Mouse (Mus musculus) MEL-GATA-1-ER (cell line): ENCODE data around the gene Phb.
A peak's percentile ranks its signal among the peaks of the same experiment; 100 is the strongest.

Experiments used
- DNase-seq: peaks from one replicate; pipeline ENCODE4 v3.0.0-alpha.2; 2012; ENCODE audit warnings: low read depth; ENCODE audit errors: extremely low read depth

Gene Phb

DNA sequence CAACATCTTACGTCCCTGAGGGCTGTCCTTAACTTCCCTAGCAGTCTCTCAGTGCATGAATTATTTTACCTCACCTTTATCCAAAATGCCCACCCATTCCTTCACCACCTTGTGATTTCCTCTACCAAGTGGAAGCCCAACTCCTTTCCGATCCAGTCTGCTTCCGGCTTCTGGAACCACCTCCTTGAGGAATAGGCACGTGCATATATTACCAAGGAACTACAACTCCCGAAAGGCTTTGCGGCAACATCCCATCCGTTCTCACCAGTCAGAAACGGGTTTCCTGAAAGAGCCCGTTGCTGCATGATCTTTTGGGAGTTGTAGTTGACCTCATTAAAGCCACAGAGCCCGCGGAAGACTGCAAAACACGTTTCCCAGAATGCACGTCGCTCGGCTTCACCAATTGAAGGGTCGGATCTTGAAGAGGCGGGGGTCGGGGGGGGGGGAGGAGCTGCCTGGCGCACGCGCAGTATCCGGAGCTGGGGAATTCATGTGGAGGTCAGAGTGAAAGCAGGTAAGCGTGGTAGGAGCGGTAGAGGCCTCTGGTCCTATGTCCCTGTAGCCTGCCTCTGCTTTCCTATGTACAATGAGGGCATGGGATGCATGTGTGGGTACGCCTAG, at the start of gene Phb:
TSS of gene Phb (plus strand) at position 429 of the 621 bp plus-strand sequence.
- DNase-seq = peak; percentile 99

DNA sequence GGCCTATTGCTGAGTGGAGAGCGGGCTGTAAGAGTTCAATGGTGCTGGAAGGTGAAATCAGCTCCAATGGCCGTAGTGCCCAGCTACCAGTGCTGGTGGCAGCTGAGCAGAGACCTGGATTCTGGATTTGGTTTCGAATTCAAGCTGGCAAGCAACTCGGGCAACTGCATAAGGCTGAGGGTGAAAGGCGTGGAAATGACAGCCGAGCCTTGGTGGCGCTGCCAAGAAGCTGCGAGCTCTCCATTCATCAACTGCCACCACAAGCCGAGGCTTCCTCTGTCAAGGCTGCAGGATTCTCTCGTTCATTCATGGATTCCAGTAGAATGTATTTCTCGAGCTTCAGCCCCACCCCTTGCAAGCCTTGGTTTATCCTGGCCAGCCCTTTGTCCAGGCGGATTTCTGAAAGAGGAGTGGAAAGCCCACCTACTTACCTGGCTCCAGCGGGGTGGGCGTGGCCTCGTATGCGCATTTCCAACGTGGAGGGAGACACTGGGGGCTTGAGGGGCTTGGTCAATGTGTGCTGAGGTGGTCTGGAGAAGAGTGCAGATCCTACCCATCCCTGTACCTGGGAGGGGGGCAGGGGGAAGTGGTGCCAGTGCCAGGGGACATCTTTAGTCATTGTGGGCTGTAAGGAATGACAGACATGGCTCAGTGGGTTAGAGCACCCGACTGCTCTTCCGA, 48.8 kb upstream of the Phb start:
- no peak for DNase-seq

DNA sequence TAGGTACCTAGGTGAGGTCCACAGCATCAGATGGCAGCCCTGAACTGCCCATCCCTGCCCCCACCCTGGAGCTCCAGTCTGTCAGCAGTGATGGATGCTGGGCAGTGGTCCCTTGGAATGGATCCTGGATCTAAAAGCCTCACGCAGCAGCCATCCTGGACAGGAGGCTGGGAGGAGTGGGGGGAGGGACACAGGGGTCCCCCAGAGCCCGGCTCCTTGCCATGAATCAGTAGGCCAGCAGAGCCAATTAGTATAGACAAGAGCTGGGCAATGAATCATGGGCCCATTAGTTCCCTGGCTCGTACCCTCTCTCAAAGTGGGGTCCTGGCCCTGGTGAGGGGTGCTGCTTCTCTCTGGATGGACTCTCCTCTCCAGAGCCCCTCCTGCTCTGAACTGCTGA, 47.7 kb upstream of the Phb start:
- DNase-seq = no peak

DNA sequence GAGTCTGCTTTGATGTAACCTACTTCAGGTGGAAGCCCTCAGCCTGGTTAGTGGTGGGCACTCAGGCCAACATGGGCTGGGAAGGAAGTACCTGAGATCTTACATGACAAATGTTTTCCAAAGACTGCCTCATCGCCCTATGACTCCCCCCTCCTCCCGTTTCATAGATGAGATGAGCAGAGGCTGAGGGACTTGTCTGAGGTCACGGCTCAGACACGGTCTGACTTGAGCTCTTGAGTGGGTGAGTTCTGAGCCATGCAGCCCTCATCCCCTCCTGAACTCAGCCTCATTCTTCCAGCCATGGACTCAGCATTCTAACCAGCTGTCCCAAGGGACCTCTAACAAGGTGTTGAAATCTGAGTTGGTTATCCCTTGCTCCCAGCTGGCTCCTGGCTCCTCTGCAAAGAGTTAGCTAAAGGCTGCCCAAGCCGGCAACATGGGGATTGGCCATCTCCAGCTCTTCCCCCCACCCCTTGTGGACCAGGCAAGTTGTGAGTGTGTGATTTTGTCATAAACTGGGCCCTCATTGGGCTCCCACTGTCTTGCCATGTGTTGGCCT, 46.8 kb upstream of the Phb start:
- DNase-seq = no peak

DNA sequence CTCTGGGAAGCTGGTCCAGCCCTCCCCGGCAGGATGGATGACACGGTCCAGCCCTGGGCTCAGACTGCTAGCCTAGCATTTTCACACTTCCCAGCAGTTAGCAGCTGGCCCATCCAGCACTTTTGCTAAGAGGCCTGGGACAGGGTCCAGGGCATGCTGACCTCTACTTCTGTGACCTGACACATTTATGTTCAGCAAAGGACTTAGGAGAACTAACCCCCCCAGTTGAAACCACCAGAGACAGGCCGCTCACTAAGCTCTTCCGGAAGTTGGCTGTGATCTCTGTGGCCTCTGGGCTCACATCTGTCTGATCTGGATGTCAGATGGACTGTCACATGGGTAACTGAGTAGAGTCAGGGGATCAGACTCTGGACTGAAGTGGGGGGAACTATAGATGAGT, 45.7 kb upstream of the Phb start:
- no peak for DNase-seq

DNA sequence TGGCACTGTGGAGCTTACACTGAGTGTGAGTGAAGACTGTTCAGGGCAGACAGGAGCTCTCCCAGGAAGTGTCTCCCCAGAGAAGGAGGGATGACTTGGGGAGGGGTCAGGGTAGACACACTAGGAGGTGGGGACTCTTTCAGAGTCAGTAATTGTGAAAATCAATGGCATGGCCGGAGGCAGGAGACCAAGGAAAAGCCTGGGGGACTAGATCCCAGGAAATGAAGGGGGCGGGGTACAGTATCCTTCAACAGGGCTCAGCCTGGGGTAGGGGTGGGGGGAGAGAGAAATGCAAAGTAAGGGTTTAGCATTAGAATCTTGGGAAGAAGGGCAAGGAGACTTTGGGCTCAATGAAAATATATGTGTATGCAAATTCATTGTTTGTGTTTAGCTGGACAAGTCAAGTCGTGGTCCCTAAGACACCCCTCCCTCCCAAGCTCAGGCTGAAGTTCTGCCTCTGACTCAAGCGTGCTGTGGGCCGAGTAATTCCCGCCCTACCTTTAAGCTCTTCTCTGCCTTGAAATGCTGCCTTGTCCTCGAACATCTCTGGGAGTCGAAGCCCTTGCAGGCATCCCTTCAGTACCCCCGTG, 45.1 kb upstream of the Phb start:
- no peak for DNase-seq

DNA sequence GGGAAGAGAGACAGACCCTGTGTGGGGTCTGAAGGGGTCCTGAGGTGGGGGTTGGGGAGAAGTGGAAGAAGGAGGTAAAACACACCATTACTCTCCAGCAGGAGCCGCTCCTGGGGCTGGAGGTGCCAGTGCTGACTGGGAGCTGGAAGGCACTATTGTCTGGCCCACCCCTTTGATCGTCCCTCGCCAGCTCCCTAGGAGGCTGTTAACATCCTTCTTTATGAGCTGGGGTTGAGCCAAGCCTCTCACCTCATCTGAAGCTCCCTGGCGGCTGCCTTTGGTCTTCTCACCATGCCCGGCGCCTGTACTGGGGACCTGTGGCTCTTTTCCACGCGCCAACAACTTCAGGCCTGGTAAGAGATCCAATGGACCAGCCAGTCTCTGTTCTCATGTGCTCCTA, 44.3 kb upstream of the Phb start:
- no peak for DNase-seq

DNA sequence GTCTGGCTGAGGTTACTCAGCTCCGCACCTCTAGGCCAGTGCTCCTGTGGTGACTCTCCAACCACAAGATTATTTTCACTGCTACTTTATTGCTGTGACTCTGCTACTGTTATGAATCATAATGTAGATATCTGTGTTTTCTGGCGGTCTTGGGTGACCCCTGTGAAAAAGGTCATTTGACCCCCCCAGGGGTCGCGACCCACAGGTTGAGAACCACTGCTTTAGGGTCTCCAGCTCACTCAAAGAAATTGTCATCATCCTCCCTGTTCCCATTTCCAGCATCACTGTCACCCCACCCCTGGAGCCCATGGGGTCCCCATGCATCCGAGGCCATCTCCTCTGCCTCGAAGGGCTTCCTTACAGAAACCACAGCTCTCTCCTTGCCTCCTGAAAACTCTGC, 36.2 kb upstream of the Phb start:
- DNase-seq = no peak

DNA sequence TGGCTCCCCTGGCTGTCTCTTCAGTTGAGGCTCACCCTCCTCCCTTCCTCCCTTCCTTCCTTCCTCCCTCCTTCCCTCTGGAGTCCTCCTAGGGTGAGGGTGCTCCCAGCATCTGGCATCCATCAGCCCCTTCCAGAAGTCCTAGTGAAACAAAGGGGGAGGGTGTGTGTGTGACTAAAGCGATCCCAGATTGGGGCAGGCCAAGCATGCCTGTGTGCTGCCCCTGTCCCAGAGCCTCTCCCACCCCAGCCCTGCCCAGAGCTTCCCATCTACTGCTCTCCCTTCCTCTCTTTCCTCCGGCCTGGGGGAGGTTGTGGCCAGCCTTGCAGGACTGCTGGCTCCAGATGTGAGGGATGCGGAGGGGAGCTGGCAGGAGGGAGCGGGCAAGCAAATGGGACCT, 35.5 kb upstream of the Phb start:
- no peak for DNase-seq

DNA sequence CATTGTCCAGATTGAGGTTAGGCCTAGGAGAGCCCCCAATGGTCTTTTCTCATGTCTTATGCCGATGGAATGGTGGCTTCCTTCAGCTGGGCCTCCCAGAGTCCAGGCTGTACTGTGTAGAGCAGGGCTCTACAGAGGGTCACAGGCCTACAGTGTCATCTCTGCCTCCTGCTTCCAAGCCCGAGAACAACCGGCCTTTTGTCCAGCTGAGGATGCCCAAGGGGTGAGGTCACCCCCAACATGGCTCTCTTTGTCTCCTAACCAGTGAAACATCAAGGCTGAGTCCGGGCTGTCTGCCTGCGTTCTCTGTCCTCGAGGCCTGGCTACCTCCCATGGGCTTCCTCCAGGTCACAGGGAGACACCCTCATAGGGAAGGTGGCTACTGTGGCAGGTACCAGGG, 34.3 kb upstream of the Phb start:
- no peak for DNase-seq

DNA sequence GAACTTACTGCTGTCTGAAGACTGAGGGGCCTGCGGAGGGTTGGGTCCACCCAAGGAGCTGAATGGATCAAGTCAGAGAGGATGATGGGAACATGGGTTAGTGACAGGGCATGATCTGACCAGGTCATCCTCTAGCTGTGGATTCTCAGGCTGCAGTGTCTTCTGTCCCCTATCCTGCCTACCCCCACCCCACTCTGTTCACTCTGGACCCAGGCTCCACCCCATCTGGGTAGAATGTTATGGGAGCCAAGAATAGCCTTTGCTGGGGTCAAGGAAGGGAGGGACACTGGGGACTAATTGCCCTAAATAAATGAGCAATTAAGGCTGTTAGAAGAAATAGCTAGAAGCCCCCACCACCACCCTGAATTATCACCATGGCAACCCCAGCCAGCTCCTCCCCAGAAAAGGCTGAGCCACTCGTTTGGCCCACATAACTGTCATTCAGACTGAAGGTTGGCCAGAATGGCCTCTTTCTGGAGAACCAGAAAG, 33.2 kb upstream of the Phb start:
- no peak for DNase-seq

DNA sequence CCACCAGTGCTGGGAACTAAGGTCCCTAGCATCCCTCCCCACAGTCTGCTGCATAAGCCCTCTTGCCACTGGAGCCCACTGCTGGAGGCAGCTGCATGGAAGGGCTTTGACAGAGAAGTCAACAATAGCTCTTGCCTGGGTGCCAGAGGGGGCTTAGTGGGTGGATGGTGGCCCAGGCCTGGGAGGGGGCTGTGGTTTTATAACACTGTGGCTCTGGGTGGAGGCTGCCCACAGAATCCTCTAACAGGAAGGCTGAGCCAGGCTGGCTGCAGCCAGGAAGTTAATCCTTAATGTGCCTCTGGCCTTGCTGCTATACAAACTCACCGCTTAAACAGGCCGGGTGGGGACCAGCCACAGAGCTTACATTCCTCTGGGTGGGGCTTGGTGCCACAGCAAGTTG, 31.7 kb upstream of the Phb start:
- DNase-seq = no peak

DNA sequence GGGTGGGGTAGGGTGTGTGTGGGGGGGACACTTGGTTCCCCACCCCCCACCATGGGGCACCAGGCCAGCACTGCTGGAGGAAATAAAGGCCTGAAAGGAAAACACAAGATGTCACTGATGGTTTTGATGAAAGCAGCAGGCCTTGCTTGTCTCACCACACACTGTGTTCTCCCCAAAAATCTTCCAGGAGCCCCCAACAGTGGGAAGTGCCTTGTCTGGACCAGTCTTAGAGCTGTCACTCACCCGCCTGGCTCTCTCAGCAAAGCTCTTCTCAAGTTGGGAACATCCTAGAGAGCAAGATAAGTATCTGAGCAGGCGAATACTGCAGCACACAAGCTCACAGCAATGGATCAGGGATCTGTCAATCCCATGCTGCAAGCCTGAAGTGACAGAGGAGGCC, 26.0 kb upstream of the Phb start:
- DNase-seq = no peak

DNA sequence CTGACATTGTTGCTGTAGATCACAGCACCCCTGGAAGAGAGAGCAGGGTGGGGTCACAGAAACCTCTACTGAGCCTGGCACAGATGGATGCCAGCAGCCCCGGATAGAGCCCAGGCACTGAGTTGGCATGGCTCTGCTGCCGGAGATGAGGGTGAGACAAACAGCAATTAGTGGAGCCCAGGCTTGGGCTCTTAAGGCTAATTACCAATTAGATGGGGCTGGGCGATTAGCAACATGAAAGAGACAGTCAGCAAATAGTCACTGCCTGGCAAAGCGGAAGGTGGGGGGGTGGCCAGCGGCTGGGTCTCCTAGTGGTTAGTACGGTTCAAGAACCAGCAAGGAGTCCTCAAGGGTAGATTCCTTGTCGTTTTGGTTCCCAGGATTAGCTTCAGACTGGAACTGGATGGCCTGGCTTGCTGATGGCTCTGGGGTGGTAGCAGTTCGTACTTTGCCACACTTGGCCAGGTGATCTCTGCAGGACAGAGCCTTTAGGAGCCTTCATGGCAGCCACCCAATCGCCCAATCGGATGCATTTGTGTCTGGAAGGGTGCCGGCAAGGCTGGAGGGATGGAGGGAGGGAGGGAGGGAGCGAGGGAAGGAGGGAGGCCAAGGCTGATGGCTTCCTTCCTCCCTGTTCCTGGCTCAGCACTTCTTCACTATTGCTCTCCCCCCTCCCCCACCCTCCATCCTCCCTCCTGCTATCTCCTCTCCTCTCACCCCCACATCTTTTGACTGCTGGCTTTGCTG, 24.1 kb upstream of the Phb start:
- no peak for DNase-seq

DNA sequence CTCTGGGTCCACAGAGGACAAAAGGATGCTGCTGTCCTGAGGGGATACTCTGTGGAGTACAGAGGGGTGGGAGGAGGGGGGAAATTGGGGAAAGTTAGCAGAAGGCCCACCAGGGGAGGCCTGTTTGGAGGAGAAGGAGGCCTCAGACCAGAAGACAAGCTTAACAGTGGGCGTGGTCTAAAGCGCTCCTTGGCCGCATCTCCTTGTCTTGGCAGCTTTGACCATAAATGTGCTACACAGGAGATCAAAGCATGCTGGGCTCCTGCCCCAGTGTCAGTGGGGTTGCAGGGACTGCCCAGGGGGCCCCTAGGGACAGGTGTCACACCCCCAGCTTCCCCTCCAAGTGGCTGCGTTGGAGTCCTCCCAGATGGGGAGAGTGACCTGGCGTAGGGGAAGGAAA, 22.9 kb upstream of the Phb start:
- no peak for DNase-seq

DNA sequence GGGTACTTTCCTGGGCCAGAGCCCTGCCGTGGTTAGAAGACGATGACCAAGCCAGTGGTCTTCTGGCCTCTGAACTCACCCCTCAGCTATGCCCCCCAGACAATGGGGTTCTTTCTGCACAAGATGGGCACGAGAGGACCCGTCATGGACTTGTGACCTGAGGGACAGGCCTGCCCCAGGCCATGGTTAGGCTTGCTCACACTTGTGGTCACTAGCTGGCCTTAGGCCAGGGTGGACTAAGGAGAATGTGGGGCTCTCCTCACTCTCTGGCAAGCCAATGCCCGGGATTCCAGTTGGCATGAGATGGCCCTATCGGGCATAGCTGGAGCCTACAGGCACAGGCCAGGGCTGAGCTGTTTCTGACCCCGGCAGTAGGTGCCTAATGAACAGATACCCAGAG, 22.4 kb upstream of the Phb start:
- no peak for DNase-seq

DNA sequence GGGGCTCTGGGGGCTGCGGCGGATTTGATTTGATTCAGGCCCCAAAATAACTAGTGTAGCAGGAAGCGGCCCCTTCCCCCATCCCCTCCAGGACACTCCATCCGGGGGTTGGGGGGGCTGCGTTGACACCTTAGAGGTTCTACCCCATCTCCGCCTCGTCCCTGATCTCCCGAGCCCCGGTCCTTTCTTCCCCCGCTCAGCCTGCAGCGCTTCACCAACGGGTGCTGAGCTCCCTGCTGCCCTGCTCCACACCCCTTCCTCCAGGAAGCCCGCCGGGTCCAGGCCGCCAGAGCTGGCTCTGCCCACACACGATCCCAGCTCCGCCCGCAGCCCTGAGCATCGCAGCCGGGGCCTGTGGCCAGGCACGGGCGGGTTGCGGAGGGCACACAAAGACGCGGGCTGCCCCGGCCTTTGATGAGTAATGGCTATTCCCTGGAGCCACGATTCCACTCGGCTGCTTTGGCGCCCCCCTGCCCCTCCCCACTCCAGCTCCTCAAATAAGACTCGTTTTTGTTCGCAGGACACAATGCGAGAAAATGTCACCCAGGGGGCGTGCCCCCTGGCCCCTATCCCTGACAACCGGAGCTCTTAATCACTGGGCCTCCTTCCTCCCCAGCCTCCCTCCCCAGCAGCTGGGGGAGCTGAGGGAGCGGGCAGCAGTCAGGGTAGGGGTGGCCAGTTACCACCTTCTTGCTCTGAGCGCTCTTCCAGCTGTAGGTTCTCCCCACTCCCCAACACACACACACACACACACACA, 21.2 kb upstream of the Phb start:
- DNase-seq = no peak

DNA sequence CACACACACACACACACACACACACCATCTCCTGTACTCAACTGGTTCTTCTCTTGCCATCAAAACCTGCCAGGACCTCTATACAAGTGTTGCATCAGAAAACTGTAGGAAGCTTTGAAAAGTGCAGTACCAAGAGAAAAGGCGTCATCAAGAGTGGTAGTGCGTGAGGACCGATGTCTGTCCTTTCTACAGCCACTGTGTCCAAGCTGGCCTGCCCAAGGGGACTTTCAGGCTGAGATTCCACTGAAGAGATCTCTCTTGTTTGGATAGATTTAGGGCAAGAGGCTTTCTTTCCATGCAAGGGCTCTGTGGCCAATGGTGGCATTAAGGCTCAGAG, 20.6 kb upstream of the Phb start:
- no peak for DNase-seq

DNA sequence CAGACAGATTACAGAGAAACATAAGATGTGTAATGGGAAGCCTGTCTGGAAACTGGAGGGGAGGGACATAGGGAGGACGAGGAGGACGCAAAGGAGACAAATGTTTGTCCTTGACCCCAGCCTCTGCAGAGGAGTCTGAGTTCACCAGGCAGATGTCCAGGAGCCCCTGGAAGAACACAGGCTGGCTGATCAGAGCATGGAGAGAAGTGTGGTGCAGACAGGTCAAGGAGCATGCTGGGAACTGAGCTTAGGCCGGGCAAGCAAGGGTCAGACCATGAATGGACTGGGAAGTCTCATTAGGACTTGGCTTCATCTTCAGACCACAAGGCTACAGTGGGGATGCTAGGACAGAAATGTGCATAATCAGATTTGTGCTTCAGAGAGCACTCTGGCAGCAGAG, 19.0 kb upstream of the Phb start:
- DNase-seq = no peak

DNA sequence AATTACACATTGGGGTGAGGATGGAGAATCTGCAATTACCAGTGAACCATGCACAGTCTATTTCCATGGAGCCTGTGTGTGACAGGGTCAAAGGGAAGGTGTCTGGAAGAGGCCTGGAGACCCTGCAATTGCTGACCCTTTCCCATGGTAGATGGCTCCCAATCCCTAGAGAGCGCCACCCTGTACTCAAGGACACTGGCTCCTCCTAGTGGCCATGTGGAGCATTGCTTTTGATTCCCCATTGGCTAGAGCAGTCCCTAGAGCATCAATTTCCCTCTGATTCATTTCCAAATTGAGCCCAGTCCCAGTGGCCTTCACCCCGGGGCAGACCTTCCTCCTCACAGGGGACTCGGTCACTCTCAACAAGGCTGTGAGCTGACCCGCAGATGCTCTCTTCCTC, 17.9 kb upstream of the Phb start:
- no peak for DNase-seq

DNA sequence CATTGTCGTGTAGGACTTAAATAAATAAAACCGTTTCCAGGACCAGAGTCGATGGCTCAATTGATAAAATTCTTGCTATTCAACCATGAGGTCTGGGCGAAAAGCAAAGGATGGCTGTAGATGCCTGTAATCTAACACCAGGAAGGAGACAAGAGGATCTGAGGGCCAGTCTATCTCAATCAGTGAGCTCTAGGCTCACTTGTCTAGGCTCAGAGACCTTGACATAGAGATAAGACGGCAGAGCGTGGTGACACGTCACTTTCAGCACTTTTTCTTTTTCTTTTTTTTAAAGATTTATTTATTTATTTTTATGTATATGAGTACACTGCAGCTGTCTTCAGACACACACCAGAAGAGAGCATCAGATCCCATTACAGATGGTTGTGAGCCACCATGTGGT, 17.2 kb upstream of the Phb start:
- no peak for DNase-seq
